Mouse (Mus musculus): ENCODE data around the gene Usp29. TPM values are rescaled to one million over a fixed set of nuclear protein-coding genes. Genes with fewer than 3 reads are reported as not detected.

Gene Usp29
- polyA plus RNA-seq, 1 experiment, result 17.8 TPM

GRCm38 (mm10) chr7:6851256-6851655, 120.9 kb downstream of the Usp29 start:
- WGBS, result 76% methylated on average over 6 of the region's 6 CpGs
- H3K27me3 ChIP-seq (ENCODE audit: control insufficient read depth, insufficient read depth, low read length), result no peaks in the 10 kb centered on the region
- H3K4me1 ChIP-seq (ENCODE audit: control insufficient read depth, insufficient read depth, low read length), result no peaks in the 10 kb centered on the region
- DNase-seq, result no peak
- no peak overlapping the region for H3K27ac ChIP-seq (ENCODE audit: insufficient read depth, low read length)
- H3K4me3 ChIP-seq (replicated peaks; ENCODE audit: insufficient read depth, low read depth, low read length), result no peak overlapping the region
- TF ChIP-seq CTCF (IDR thresholded peaks at IDR 0.05; ENCODE audit: borderline replicate concordance, insufficient read depth, low read depth, low read length), result no peak

- DNase-seq, result no peak
- 64% methylated on average over 5 of the region's 5 CpGs for WGBS
- no peak for TF ChIP-seq CTCF (IDR thresholded peaks at IDR 0.05; ENCODE audit: borderline replicate concordance, insufficient read depth, low read depth, low read length)
- TF ChIP-seq POLR2A (IDR thresholded peaks at IDR 0.05; ENCODE audit: borderline replicate concordance, insufficient read depth, low read length), result no peak
- no peak overlapping the region for H3K27ac ChIP-seq (ENCODE audit: insufficient read depth, low read length)
- no peaks in the 10 kb centered on the region for H3K27me3 ChIP-seq (ENCODE audit: control insufficient read depth, insufficient read depth, low read length)
- no peaks in the 10 kb centered on the region for H3K4me1 ChIP-seq (ENCODE audit: control insufficient read depth, insufficient read depth, low read length)
- H3K4me3 ChIP-seq (replicated peaks; ENCODE audit: insufficient read depth, low read depth, low read length), result no peak overlapping the region
These were observed 121.5 kb downstream of the Usp29 start for GRCm38 (mm10) chr7:6851717-6852503.

- H3K27me3 ChIP-seq (ENCODE audit: control insufficient read depth, insufficient read depth, low read length), result no peaks in the 10 kb centered on the region
- H3K4me3 ChIP-seq (replicated peaks; ENCODE audit: insufficient read depth, low read depth, low read length), result no peak overlapping the region
- TF ChIP-seq CTCF (IDR thresholded peaks at IDR 0.05; ENCODE audit: borderline replicate concordance, insufficient read depth, low read depth, low read length) (no peak), POLR2A (IDR thresholded peaks at IDR 0.05; ENCODE audit: borderline replicate concordance, insufficient read depth, low read length) (no peak)
- DNase-seq, result no peak
- H3K4me1 ChIP-seq (ENCODE audit: control insufficient read depth, insufficient read depth, low read length), result no peaks in the 10 kb centered on the region
- no peak overlapping the region for H3K27ac ChIP-seq (ENCODE audit: insufficient read depth, low read length)
- WGBS, result 90% methylated on average over 10 of the region's 10 CpGs
These were observed 125.4 kb downstream of the Usp29 start for GRCm38 (mm10) chr7:6855613-6856405.

DNA sequence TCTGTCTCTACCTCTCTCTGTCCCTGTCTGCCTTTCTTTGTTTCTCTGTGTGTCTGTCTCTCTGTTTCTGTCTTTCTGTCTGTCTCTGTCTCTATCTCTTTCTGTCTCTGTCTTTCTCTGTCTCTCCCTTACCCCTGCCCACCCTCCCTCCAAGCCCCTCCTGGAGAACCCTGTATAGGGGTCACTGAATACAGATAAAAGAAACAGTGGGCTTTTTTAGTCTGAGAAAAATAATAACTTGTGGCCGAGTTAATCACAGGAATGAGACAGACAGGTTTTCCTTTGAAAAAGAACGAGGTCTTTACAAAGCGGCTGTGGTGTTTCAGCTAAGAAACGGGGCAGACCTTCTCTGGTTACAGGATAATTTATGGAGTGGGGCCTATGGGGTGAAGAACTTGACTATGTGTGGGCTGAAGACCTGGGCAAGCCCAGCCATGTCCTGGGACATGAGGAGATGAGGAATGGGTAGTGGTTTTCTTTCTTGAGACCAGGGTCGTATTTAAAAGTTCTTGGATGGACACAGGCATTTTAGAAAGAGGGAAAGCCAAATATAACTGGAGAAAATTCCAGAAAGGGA, 128.4 kb downstream of the Usp29 start:
- WGBS, result 58% methylated on average over 5 of the region's 5 CpGs
- no peaks in the 10 kb centered on the region for H3K27me3 ChIP-seq (ENCODE audit: control insufficient read depth, insufficient read depth, low read length)
- DNase-seq, result no peak
- no peak overlapping the region for H3K4me3 ChIP-seq (replicated peaks; ENCODE audit: insufficient read depth, low read depth, low read length)
- TF ChIP-seq POLR2A (IDR thresholded peaks at IDR 0.05; ENCODE audit: borderline replicate concordance, insufficient read depth, low read length) (no peak), CTCF (IDR thresholded peaks at IDR 0.05; ENCODE audit: borderline replicate concordance, insufficient read depth, low read depth, low read length) (no peak)
- no peak overlapping the region for H3K27ac ChIP-seq (ENCODE audit: insufficient read depth, low read length)
- H3K4me1 ChIP-seq (ENCODE audit: control insufficient read depth, insufficient read depth, low read length), result no peaks in the 10 kb centered on the region

GRCm38 (mm10) chr7:6860689-6861088, 130.3 kb downstream of the Usp29 start:
- Histone ChIP-seq H3K27ac (ENCODE audit: insufficient read depth, low read length) (no peak overlapping the region), H3K27me3 (ENCODE audit: control insufficient read depth, insufficient read depth, low read length) (no peaks in the 10 kb centered on the region), H3K4me3 (replicated peaks; ENCODE audit: insufficient read depth, low read depth, low read length) (no peak overlapping the region), H3K4me1 (ENCODE audit: control insufficient read depth, insufficient read depth, low read length) (no peaks in the 10 kb centered on the region)
- WGBS, result 35% methylated on average over 6 of the region's 6 CpGs
- no peak for DNase-seq
- TF ChIP-seq CTCF (IDR thresholded peaks at IDR 0.05; ENCODE audit: borderline replicate concordance, insufficient read depth, low read depth, low read length), result no peak
- no peak for TF ChIP-seq POLR2A (IDR thresholded peaks at IDR 0.05; ENCODE audit: borderline replicate concordance, insufficient read depth, low read length)

- H3K27me3 ChIP-seq (ENCODE audit: control insufficient read depth, insufficient read depth, low read length), result no peaks in the 10 kb centered on the region
- DNase-seq, result peak; percentile 51 to 86
- TF ChIP-seq CTCF (IDR thresholded peaks at IDR 0.05; ENCODE audit: borderline replicate concordance, insufficient read depth, low read depth, low read length) (no peak), POLR2A (IDR thresholded peaks at IDR 0.05; ENCODE audit: borderline replicate concordance, insufficient read depth, low read length) (no peak)
- H3K27ac ChIP-seq (ENCODE audit: insufficient read depth, low read length), result no peak overlapping the region
- peaks cover 2% of the 10 kb centered on the region; the same call in 1 of the 2 replicates for H3K4me1 ChIP-seq (ENCODE audit: control insufficient read depth, insufficient read depth, low read length)
- H3K4me3 ChIP-seq (replicated peaks; ENCODE audit: insufficient read depth, low read depth, low read length), result no peak overlapping the region
These were observed 136.0 kb downstream of the Usp29 start for GRCm38 (mm10) chr7:6866351-6866750.

- no peaks in the 10 kb centered on the region for H3K27me3 ChIP-seq (ENCODE audit: control insufficient read depth, insufficient read depth, low read length)
- DNase-seq, result no peak
- H3K4me1 ChIP-seq (ENCODE audit: control insufficient read depth, insufficient read depth, low read length), result peaks cover 2% of the 10 kb centered on the region; the same call in 1 of the 2 replicates
- no peak overlapping the region for H3K27ac ChIP-seq (ENCODE audit: insufficient read depth, low read length)
- TF ChIP-seq CTCF (IDR thresholded peaks at IDR 0.05; ENCODE audit: borderline replicate concordance, insufficient read depth, low read depth, low read length) (no peak), POLR2A (IDR thresholded peaks at IDR 0.05; ENCODE audit: borderline replicate concordance, insufficient read depth, low read length) (no peak)
- WGBS, result 86% methylated on average over 3 of the region's 3 CpGs
- no peak overlapping the region for H3K4me3 ChIP-seq (replicated peaks; ENCODE audit: insufficient read depth, low read depth, low read length)
These were observed 138.5 kb downstream of the Usp29 start for GRCm38 (mm10) chr7:6868831-6869230.

Data from cerebellum, adult 2 months (tissue).